Mouse (Mus musculus) A20 (cell line): Measurements from ENCODE around the gene Phospho1.

Experiments used
- DNase-seq: peaks from one replicate; pipeline ENCODE4 v3.0.0-alpha.2; 2011; ENCODE audit warnings: low read depth, low spot score

Gene Phospho1

GRCm38 (mm10) chr11:95834143-95834667 is 9.9 kb downstream of the Phospho1 start:
- peak; percentile 92 for DNase-seq

- peak; percentile 86 for DNase-seq
Measured at GRCm38 (mm10) chr11:95834742-95835710, 10.7 kb downstream of the Phospho1 start.

GRCm38 (mm10) chr11:95835832-95836231 is 11.5 kb downstream of the Phospho1 start:
- DNase-seq: no peak

- no peak for DNase-seq
Measured at GRCm38 (mm10) chr11:95836433-95836832, 12.1 kb downstream of the Phospho1 start.

GRCm38 (mm10) chr11:95837059-95837458 is 12.8 kb downstream of the Phospho1 start, which contains the start of gene Gngt2:
Gngt2 (plus strand) TSS chr11:95837216.
- no peak for DNase-seq

DNA sequence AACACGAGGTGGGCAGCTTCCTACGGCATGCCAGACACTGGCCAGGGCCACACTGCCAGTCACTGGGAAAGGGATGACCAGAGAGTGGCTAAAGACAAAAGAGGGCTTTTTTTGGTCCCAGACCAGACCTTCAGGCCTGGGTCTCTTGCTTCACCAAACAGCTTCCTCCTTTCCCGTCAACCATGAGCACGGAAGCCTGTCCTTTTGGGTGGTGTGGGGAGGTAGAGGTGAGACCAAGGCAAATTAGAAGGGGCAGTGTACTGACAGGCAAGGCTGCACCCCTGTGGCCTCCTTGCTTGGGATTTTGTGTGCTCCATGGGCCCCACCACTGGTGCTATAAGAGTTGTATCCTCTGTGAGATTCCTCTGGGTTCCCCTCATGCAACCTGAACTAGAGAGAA is 14.3 kb downstream of the Phospho1 start:
- no peak for DNase-seq

DNA sequence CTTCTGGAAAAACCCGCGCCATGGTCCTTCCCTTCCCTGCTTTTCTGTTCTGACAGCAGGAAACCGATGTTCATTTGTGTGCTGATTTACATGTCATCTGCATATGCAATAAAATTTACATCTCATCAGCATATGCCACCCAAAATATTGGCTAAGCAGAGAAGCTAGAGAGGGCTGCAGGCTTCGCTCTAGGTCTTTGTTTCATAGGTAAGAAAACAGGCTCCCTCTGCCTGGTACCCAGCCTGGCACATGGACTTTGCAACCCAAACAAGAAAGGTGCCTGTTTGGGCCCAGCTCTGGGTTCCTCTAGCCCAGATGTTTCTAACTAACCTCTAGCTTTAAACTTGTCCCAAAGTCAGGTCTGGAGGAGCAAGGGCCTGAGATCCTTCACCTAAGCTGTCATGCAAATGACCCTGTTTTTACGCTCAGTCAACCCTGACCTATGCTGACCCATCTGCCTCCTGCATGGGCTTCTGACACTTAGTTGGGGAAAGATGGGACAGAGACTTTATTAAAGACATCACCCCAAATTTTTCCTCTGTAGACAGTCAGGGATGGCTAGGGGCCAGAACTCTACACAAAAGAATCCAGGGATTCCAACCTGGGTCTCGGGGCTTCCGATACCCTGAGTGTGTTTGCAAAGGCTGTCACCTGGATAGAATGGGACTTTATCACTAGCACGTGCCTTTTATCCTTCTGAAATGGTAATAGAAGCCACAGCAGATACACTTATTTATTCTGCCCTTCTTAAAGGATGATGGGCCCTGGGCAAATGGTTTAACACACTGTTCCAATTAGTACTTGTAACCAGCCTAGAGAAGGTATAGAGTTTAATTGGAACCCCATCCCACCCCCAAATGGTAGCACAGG is 14.9 kb downstream of the Phospho1 start:
- DNase-seq: peak; percentile 87

DNA sequence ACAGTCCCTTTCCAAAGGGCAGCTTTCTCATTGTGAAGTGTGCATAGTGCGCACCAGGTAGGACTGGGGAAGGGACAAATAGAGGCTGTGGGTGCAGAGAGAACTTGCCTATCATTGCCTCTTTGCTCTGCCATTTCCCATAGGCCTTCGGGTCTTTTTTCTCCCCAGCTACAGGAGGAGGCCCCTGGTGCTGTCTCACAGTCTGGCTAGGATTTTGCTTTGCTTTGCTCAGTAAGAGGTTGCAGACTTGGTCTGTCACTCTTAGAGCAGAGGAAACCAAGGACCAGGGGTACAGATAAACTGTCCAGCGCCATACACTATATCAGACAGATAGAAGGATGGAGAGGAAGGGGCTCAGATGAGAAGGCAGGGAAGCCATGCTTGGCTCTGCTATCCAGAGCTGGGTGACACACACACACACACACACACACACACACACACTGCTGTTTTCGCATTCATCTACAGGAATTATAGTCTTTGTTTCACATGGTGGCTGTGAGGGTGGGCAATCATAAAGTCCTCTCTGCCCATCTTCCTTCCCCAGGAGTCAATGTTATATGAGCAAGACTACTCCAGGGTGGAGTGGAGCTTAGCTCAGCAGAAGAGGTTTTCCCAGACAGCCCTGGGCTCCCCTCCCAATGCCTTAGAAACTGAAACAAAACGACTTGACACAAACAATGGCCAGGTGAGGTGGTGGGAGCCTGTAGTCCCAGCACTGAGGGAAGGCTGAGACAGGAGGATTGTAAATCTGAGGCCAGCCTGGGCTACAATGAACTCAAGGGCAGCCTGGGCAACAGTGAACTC is 16.6 kb downstream of the Phospho1 start:
- DNase-seq: peak; percentile 54

DNA sequence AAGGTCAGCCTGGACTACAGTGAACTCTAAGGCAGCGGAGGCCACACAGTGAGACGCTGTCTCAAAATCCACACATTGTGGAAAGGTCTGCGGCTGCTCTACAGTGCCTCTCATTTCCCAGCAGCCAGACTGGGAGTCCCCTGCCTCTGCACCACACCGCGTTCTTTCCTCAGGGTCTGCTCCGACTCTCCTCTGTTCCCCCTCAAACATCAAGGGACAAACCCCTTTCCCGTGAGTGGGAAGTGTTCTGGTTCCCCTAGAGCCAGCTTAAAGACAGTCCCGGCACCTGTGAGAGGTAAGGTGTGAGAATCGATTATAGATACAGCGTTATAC is 17.2 kb downstream of the Phospho1 start:
- peak; percentile 51 for DNase-seq

DNA sequence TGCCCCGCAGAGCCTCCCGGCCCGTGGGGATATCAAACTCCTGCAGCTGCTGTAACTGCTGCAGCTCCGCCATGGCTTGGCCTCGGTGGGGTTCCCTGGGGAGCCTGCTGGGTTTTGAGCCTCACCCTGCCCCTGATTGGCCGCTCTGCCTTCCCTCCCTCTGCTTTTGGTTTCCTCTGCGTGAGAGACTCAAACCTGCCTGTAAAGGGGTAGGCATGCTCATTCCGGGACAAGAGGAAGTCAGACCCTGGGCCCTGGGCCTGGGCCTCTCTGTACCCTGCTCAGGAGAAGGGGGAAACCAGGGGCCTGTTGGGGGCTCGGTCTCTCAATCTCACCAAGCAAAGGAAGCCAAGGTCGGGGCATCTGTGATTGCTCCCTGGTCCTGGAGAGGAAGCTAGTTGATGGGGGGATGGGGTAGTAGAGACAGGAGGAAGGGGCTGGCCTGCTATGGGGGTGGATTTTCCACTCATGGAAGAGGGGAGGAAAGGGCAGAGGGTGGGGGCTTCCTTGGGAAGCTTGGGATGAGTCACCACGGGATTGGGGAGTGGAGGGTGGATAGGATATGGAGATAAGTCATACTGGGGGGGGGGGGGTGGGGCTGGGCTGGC is 17.9 kb downstream of the Phospho1 start, which contains the start of gene Abi3:
Gene Abi3, minus strand, starts transcription at position 403 of the 608 bp plus-strand sequence.
- peak; percentile 92 for DNase-seq

DNA sequence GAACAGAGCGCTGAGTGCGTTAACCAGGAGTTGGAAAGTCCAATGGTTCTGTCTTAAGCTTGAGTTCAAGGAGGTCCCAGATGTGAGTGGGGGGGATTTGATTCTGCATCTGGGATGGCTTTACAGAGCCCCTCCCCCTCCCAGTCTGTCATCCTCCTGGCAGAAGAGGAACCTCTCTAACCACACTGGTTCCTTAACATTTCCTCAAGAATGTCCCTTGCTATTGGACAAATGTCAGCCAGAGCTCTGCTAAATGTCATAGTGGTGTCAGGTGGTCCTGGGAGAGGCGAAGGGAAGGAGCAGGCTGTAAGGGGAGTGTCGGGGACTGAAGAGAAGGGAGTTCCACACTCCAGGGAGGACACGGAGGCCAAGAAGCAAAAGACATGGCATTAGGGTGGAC is 18.7 kb downstream of the Phospho1 start:
- DNase-seq: no peak

GRCm38 (mm10) chr11:95843421-95843950 is 19.2 kb downstream of the Phospho1 start:
- no peak for DNase-seq

GRCm38 (mm10) chr11:95844935-95845334 is 20.6 kb downstream of the Phospho1 start:
- no peak for DNase-seq

GRCm38 (mm10) chr11:95850898-95851297 is 26.6 kb downstream of the Phospho1 start:
- DNase-seq: no peak

GRCm38 (mm10) chr11:95853684-95854083 is 29.4 kb downstream of the Phospho1 start:
- DNase-seq: peak; percentile 57

DNA sequence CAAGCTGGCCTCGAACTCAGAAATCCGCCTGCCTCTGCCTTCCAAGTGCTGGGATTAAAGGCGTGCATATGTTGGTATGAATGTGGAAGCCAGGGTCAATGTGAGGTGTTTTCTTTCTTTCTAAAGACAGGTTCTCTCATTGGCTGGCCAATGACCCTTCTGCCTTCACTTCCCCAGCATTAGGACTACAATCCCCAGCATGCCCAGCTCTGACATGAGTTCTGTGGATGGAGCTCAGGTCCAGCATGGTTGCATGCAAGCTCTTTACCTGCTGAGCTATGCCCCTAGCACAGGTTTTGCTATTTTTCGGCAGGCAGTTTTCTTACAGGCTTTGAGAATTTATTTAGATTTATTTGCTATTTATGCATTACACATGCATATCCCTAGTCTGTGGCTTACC is 33.0 kb downstream of the Phospho1 start:
- DNase-seq: no peak

DNA sequence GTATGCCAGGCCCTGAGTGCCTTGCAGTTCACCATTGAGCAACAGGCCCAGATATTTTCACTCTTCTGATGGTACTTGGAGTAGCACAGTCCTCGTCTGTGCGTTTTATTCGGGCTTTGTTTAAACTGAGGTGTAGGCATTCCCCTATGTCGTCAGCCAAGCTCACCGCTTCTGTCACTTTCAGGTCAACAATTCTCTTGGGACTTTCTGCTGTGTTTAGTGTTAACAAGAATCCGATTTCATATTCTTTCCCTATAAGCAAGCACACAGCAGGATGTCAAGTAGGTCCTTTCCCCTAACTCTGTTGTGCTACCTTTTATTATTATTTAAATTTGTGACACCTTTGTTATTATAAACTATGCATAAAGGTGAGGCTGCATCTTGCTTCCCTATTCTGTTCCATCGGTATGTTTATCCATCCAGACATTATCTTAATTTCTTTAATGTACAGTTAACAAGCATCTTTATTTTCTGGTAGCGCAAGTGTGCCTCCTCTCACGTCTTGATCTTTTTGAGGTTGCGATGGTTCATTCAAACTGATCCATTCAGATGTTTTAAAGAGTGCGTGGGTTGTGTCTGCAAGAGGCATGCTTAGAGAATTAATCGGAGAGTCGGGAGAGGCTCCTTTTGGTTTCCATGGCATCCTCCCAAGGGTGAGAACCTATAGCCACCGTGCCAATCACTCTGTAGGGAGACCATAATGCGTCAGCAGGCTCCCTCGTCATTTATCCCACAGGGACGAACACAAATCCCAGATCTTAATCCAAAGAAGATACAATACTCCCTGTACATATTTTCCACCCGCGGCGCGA is 33.6 kb downstream of the Phospho1 start:
- DNase-seq: no peak

- DNase-seq: peak; percentile 98
Measured at GRCm38 (mm10) chr11:95858528-95859467, 34.5 kb downstream of the Phospho1 start.
